Mouse (Mus musculus): Measurements from ENCODE around the gene Gltp. TPM values are rescaled to one million over a fixed set of nuclear protein-coding genes. Genes with fewer than 3 reads are reported as not detected.

Gene Gltp
- polyA plus RNA-seq, 1 experiment from 2014 or later = 696 TPM

DNA sequence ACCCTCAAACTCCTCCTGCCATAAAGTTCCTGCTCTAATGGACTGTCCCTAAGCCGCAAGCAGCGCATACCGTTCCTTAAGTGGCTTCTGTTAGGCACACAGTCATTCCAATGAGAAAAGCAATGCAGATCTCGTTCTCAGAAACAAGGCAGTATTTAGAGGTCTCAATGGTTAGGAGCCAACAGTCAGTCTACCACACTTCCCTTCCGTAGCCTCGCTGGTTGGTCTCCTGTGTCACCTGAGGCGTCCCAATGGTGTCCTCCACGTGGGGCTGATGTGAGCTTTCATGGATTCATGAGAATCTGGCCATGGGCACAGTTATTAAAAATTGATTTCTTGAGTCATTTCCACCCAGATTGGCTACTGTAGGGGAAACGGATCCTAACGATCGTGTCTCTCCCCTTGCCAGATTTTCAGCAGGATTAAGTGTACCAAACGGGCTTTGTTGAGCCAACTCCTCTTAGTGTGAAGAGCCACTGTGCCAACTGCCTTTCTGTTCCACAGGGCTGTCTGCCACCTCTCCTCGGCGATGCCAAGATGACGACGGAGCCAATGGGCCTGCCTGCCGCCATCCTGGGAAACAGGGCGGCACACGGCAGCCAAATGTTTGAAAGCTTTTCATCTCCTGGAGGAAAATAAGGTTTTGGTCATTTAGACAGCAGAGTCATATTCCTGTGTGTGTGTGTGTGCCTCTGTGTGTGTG lies 7.4 kb upstream of the Gltp start:
- Histone ChIP-seq H3K9ac (no peak overlapping the region), H3K4me3 (no peak overlapping the region), H3K4me1 (no peaks in the 10 kb centered on the region), H3K27ac (no peak overlapping the region), H3K36me3 (no peaks in the 10 kb centered on the region), H3K4me2 (no peak overlapping the region), H3K27me3 (no peaks in the 10 kb centered on the region; the same call in 1 of the 2 replicates), H3K9me3 (no peaks in the 10 kb centered on the region)
- ATAC-seq (ENCODE audit: insufficient number of reproducible peaks, low FRiP score, low TSS enrichment, low read depth) = no peak
- 84% methylated on average over 19 of the region's 19 CpGs for WGBS

DNA sequence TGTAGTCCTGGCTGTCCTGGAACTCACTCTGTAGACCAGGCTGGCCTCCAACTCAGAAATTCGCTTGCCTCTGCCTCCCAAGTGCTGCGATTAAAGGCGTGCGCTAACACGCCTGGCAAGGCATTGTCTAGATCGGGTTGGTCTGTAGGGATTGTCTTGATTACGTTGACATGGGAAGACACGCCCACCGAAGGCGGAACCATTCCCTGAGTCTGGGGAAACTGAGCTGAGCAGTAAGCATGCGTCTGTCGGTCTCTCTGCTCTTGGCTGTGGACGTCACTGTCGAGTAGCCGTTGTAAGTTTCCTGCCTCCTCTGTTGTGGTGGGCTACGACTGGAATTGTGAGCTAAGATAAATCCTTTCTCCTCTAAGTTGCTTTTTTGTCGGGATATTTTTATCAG lies 6.2 kb upstream of the Gltp start:
- no peak for ATAC-seq (ENCODE audit: insufficient number of reproducible peaks, low FRiP score, low TSS enrichment, low read depth)
- H3K9me3 ChIP-seq = no peaks in the 10 kb centered on the region
- H3K36me3 ChIP-seq = no peaks in the 10 kb centered on the region
- no peak overlapping the region for H3K4me3 ChIP-seq
- 82% methylated on average over 17 of the region's 17 CpGs for whole genome bisulfite sequencing
- no peak overlapping the region for H3K4me2 ChIP-seq
- no peak overlapping the region for H3K9ac ChIP-seq
- no peaks in the 10 kb centered on the region for H3K4me1 ChIP-seq
- H3K27me3 ChIP-seq = no peaks in the 10 kb centered on the region; the same call in 1 of the 2 replicates
- H3K27ac ChIP-seq = no peak overlapping the region

DNA sequence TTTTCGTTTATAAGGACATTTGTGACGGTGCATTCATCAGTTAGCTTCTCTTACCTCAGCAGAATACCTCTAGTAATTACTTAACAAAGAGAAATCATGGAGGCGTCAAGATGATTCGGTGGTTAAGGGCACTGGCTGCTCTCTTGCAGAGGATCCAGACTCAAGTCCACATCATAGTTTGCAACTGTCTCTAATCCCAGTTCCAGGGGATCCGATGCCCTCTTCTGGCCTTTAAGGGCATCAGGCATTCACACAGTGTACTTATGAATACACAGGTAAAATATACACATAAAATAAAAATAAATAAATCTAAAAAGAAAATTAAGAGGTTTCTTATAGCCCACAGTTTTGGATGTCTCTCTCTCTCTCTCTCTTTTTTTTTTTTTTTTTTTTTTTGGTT lies 5.0 kb upstream of the Gltp start:
- no peak for ATAC-seq (ENCODE audit: insufficient number of reproducible peaks, low FRiP score, low TSS enrichment, low read depth)

DNA sequence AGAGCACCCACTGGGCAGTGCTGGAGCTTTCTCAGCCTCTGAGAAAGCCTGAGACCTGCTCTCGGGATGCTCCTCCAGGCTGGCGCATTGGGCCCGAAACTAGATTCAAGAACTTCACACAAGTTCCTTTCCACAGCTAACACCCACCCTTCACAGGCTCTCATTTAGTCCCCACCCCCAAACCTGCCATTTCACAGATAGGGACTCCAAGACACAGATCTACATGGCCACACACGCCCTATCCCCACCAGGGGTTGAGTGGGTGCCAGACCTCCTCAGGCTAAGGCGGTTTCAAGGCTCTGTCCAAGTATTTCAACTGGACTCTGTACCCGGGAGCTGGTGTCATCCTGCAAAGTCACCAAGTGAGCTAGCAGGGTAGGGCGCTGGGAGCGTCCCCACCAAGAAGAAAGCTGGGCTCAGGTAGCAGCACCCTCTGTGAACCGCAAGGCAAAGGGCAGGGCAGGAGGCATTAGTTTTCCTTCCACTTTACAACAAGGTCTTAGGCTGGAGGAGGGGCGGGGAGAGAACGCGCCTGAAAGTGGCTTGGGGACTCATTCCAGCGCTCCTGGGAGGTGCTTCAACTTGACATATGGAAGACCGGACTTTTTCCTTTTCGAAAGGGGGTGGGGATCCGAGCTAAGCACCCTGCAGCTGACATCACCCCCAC lies 951 bp downstream of the Gltp start:
- Histone ChIP-seq H3K36me3 (no peaks in the 10 kb centered on the region), H3K4me2 (peak overlapping the region; percentile 81), H3K9me3 (no peaks in the 10 kb centered on the region), H3K4me3 (peak overlapping the region; percentile 80), H3K27ac (peak overlapping the region; percentile 69), H3K27me3 (no peaks in the 10 kb centered on the region; the same call in 1 of the 2 replicates), H3K9ac (peak overlapping the region; percentile 61; the same call in 1 of the 2 replicates), H3K4me1 (peaks cover 24% of the 10 kb centered on the region)
- 16% methylated on average over 16 of the region's 16 CpGs for WGBS
- no peak for ATAC-seq (ENCODE audit: insufficient number of reproducible peaks, low FRiP score, low TSS enrichment, low read depth)

More for the DNA sequence above, 5.0 kb upstream of the Gltp start:
- Histone ChIP-seq H3K4me1 (peaks cover 4% of the 10 kb centered on the region; the same call in 1 of the 2 replicates), H3K4me2 (no peak overlapping the region), H3K9ac (no peak overlapping the region), H3K27me3 (no peaks in the 10 kb centered on the region; the same call in 1 of the 2 replicates), H3K27ac (no peak overlapping the region), H3K9me3 (no peaks in the 10 kb centered on the region), H3K4me3 (no peak overlapping the region), H3K36me3 (no peaks in the 10 kb centered on the region)
- WGBS = 59% methylated on average over 5 of the region's 5 CpGs

DNA sequence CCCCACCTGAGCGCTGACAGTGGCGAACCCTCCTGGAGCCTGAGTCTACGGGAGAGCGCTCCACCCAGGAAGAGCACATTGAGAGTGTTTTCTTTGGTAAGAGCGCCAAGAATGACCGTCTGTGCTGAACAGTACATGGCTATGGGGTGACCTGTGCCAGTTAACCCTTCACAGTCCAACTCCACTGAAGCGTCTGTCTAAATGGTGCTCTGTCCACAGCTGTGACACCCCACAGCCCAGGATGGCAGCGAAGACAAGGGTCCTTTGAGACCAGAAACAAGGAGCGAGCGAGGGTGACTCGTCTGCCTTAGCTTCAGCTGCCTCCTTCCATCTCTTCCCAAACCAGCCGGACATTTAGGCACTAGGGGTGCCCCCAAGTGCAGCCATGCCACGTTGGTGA lies 2.1 kb downstream of the Gltp start:
- Histone ChIP-seq H3K27ac (no peak overlapping the region), H3K9me3 (no peaks in the 10 kb centered on the region), H3K36me3 (no peaks in the 10 kb centered on the region), H3K4me2 (peak overlapping the region; percentile 14; the same call in 1 of the 2 replicates), H3K4me1 (peaks cover 29% of the 10 kb centered on the region), H3K4me3 (peak overlapping the region; percentile 80), H3K9ac (no peak overlapping the region), H3K27me3 (no peaks in the 10 kb centered on the region)
- ATAC-seq (ENCODE audit: insufficient number of reproducible peaks, low FRiP score, low TSS enrichment, low read depth) = no peak
- 84% methylated on average over 13 of the region's 13 CpGs for WGBS

DNA sequence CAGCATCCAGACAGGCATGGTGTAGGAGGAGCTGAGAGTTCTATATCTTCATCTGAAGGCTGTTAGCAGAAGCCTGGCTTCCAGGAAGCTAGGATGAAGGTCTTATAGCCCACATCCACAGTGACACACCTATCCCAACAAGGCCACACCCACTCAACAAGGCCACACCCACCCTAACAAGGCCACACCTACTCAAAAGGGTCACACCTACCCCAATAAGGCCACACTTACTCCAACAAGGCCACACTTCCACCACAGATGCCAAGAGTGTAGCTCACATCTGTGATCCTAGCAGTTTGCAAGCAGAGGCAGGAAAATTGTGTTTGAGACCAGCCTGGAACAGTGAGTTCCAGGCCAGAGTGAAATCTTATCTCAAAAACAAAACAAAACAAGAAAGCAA lies 2.9 kb downstream of the Gltp start:
- Histone ChIP-seq H3K9ac (no peak overlapping the region), H3K36me3 (no peaks in the 10 kb centered on the region), H3K27ac (no peak overlapping the region), H3K27me3 (no peaks in the 10 kb centered on the region), H3K4me1 (peaks cover 36% of the 10 kb centered on the region), H3K4me3 (no peak overlapping the region), H3K4me2 (no peak overlapping the region), H3K9me3 (no peaks in the 10 kb centered on the region)
- no peak for ATAC-seq (ENCODE audit: insufficient number of reproducible peaks, low FRiP score, low TSS enrichment, low read depth)

DNA sequence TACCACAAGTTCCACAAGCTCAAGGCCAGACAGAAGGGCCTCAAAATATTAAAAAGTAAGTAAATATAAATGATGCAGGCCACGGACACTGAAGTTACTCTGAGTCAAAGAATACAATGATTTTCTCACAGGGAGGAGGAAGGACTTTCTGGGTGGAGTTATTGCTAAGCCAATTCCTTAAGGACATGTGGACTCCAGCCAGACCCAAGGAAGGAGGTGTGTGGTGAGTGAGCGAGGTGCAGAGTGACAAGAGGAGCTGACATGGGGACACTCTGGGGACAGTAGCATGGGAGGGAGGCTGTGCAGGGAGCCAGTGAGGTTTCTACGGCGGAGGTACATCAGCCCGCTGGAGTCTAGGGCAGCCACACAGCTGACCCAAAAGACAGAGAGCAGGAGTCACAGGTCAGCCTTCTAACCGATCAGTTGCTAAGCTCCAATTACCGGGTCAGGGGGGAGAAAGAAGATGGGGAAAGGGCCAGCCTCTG lies 4.0 kb downstream of the Gltp start:
- peaks cover 40% of the 10 kb centered on the region for H3K4me1 ChIP-seq
- 56% methylated on average over 7 of the region's 7 CpGs for WGBS

DNA sequence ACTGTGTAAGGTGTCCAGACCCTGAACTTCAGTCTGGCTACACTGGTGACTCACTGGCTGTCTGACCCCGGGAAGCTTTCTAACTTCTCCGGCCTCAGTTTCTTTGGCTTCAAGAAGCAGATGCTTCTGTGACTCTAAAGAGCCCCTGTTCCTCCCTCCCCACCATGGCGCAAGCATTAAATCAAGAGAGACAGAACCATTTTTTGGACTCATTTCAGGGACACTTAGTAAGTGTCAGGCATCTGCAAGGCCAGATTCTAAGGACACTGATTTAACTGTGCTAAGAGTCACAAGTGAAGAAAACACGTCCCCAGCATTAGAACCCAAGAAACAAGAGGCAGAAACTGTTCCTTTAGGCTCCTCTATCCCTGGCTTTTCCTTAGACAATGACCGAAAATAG lies 4.8 kb downstream of the Gltp start:
- Histone ChIP-seq H3K9ac (no peak overlapping the region), H3K36me3 (no peaks in the 10 kb centered on the region), H3K9me3 (no peaks in the 10 kb centered on the region), H3K4me1 (peaks cover 43% of the 10 kb centered on the region), H3K4me3 (no peak overlapping the region), H3K27me3 (no peaks in the 10 kb centered on the region), H3K27ac (no peak overlapping the region), H3K4me2 (no peak overlapping the region)
- 90% methylated on average over 5 of the region's 5 CpGs for WGBS
- ATAC-seq (ENCODE audit: insufficient number of reproducible peaks, low FRiP score, low TSS enrichment, low read depth) = no peak

More for the DNA sequence above, 4.0 kb downstream of the Gltp start:
- H3K4me2 ChIP-seq = no peak overlapping the region
- no peak overlapping the region for H3K4me3 ChIP-seq
- H3K9ac ChIP-seq = no peak overlapping the region
- H3K27ac ChIP-seq = 0 out of 2 replicates have a peak overlapping the region, but pooled peaks have one; percentile 1
- H3K36me3 ChIP-seq = no peaks in the 10 kb centered on the region
- no peaks in the 10 kb centered on the region for H3K9me3 ChIP-seq
- H3K27me3 ChIP-seq = no peaks in the 10 kb centered on the region
- no peak for ATAC-seq (ENCODE audit: insufficient number of reproducible peaks, low FRiP score, low TSS enrichment, low read depth)

DNA sequence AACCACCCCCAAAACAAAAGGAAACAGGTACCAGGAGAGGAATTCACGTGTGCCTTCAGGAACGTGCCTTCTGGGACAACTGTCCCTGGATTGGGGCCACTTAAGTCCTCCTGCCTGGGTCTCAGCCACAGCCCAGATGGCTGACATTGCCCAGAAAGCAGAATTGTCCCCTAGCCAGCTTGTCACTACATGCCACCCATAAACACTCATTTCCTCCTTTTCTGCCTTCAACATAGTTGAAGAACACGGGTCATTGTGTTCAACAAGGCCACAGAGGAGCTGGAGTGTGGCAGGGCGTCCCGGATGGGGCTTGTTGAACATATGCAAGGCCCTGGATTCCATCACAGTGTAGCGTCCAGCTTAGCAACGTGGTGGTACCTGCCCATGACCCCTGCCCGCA lies 9.1 kb downstream of the Gltp start:
- Histone ChIP-seq H3K9ac (no peak overlapping the region), H3K36me3 (peaks cover 15% of the 10 kb centered on the region), H3K9me3 (no peaks in the 10 kb centered on the region), H3K4me2 (no peak overlapping the region), H3K4me3 (no peak overlapping the region), H3K27ac (peak overlapping the region; percentile 62), H3K27me3 (no peaks in the 10 kb centered on the region), H3K4me1 (peaks cover 39% of the 10 kb centered on the region)
- no peak for ATAC-seq (ENCODE audit: insufficient number of reproducible peaks, low FRiP score, low TSS enrichment, low read depth)
- 57% methylated on average over 8 of the region's 8 CpGs for WGBS

DNA sequence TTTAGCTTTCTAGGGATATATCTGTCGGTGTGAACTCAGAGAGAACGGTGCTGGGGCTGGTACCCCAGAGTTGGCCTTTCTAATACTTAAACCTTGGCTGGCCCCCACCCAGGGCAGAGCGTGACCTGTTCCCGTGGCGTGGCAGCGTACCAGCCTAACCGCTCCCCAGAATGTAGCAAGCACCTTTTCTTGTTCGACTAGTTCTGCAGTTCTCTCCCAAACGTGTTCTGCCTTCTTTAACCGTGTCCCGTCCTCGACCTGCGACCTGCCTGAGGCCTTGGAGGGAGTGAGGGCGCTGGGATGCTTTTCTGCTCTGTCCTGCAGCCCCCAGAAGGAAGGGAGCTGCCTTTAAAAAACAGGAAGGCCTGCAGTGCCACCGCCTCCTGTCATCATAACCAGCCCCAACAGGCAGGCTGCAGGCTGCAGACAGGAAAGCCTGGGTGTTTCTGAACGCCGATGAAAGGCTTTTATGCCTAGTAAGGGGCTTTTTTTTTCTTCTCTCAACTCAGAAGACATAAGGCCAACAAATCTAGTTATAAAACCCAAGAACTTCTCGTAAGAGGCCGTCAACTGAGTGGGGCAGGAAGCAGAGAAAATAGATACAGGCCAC lies 10.0 kb downstream of the Gltp start:
- Histone ChIP-seq H3K4me1 (peaks cover 39% of the 10 kb centered on the region), H3K27me3 (no peaks in the 10 kb centered on the region), H3K9me3 (no peaks in the 10 kb centered on the region), H3K4me3 (no peak overlapping the region), H3K9ac (no peak overlapping the region), H3K36me3 (peaks cover 24% of the 10 kb centered on the region), H3K4me2 (no peak overlapping the region), H3K27ac (peak overlapping the region; percentile 62)
- WGBS = 52% methylated on average over 19 of the region's 19 CpGs
- ATAC-seq (ENCODE audit: insufficient number of reproducible peaks, low FRiP score, low TSS enrichment, low read depth) = no peak

DNA sequence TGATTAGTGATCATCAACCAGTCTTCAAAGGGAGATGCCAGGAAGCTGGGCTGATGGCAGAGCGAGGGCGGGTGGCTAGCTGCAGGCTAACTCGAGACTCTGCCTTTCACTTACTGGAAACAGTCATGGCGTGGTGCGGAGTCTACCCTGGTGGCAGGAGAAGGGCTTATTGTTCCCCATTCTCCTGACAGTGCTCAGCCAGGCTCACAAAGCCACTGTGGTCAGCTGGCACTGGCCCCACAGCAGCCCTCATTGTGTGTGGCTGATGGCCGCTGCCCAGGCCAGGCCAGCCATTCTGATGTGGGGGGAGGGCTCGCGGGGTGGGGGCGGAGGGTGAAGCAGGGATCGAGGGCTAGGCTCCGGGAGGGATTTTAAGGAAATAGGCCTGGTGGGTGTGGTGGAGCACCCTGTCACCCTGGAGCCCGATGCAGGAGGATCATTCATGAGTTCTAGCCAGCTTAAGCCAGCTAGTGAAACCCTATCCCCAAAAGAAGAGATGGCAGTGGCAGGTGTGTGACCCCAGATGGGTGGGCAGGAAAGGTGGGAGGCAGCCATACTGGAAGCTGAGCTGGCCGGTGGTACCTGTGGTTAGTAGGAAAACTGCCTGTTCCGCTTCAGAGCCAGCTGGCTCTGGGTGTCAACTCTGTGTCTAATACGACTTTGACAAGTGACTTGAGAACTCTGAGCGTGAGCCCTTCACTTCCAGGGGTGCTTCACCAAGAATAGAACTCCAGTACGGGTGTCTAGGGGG lies 10.8 kb downstream of the Gltp start:
- Histone ChIP-seq H3K4me1 (peaks cover 40% of the 10 kb centered on the region), H3K27me3 (no peaks in the 10 kb centered on the region), H3K27ac (peak overlapping the region; percentile 62; the same call in 1 of the 2 replicates), H3K9ac (no peak overlapping the region), H3K36me3 (peaks cover 30% of the 10 kb centered on the region), H3K4me2 (no peak overlapping the region), H3K9me3 (no peaks in the 10 kb centered on the region), H3K4me3 (no peak overlapping the region)
- ATAC-seq (ENCODE audit: insufficient number of reproducible peaks, low FRiP score, low TSS enrichment, low read depth) = no peak
- 68% methylated on average over 17 of the region's 17 CpGs for WGBS

All from limb, embryonic 15.5 days (tissue).